Mouse (Mus musculus): ENCODE data around the gene Aip. TPM values are rescaled to one million over a fixed set of nuclear protein-coding genes. Genes with fewer than 3 reads are reported as not detected.

Gene Aip
- polyA plus RNA-seq, 1 experiment from 2014 or later, result 92.4 TPM

DNA sequence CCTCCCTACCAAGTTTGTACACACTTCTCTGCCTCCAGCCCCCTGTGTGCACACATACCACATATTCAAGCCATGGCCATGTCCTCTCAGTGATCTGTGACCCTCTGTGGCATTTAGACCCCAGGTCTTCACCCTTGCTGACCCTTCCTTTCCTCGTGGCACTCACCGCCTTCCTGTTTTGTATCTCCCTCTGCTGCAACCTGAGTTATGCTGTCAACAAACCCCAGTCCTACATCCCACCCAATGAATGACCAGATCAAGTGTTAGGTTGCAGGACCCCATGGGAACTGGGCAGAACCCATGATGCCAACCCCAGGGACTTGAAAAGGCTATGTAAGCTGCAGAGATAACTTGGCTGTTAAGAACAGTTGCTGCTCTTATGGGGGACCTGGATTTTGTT, 23.6 kb downstream of the Aip start:
- WGBS, result 88% methylated on average over 2 of the region's 2 CpGs
- Histone ChIP-seq H3K4me3 (peak overlapping the region; percentile 60), H3K4me1 (replicated peaks) (peaks cover 62% of the 10 kb centered on the region)

DNA sequence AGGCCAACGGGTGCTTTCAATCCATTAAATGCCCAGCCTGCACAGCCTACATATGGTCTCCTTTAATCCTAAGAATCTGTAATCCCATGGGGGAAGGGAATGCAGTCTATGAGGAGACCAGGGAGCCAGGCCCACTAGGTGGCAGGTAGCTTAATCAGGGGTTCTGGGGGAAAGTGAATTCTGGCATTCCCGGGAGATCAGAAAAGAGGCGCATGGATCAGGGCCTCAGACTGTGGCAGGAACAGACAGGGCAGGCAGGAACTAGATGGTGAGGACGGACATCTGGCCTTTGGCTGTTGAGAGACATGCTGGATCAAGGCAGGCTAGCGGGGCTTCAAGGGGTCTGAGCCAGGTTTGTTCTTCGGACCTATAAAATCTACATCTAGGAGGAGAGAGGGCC, 24.2 kb downstream of the Aip start:
- Histone ChIP-seq H3K27me3 (peaks cover 16% of the 10 kb centered on the region), H3K4me3 (peak overlapping the region; percentile 60), H3K9me3 (no peaks in the 10 kb centered on the region), H3K4me1 (replicated peaks) (peaks cover 63% of the 10 kb centered on the region), H3K27ac (replicated peaks) (peak overlapping the region; percentile 78; the same call in 1 of the 2 replicates), H3K36me3 (peaks cover 14% of the 10 kb centered on the region), H3K9ac (peak overlapping the region; percentile 80), H3K4me2 (peak overlapping the region; percentile 85)
- ATAC-seq (ENCODE audit: low read depth), result no peak
- 60% methylated on average over 6 of the region's 6 CpGs for WGBS

More for the DNA sequence above, 23.6 kb downstream of the Aip start:
- no peaks in the 10 kb centered on the region for H3K9me3 ChIP-seq
- H3K27ac ChIP-seq (replicated peaks), result no peak overlapping the region
- peaks cover 20% of the 10 kb centered on the region for H3K36me3 ChIP-seq
- peak overlapping the region; percentile 85 for H3K4me2 ChIP-seq
- ATAC-seq (ENCODE audit: low read depth), result no peak
- H3K9ac ChIP-seq, result no peak overlapping the region
- H3K27me3 ChIP-seq, result peaks cover 16% of the 10 kb centered on the region

DNA sequence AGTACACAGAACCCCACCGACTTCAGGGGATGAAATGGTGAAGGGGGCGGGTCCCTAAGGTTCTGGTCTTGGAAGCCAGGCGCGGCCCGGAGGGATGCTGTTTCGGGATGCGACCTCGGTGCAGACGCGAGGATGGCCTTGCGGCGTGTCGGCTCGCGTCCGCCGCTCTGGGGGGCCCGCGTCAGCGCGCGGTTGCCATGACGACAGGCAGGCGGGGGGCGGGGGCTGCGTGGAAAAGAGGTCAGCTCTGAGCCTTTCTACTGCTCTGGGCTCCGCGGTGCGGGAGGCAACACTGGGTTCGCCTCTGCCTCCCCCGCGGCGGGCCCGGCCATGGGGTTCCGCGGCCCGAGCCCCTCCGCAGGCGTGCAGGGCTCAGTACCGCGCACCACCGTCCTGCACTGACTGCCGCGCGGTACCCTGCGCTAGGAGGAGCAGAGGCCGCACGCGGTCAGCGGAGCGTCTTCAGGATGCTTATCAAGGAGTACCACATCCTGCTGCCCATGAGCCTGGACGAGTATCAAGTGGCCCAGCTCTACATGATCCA, 24.9 kb downstream of the Aip start:
- under 1% methylated on average over 52 of the region's 52 CpGs for WGBS
- Histone ChIP-seq H3K9me3 (no peaks in the 10 kb centered on the region), H3K4me1 (replicated peaks) (peaks cover 69% of the 10 kb centered on the region), H3K4me2 (peak overlapping the region; percentile 85), H3K4me3 (peak overlapping the region; percentile 60), H3K9ac (peak overlapping the region; percentile 80), H3K27ac (replicated peaks) (peak overlapping the region; percentile 78), H3K27me3 (peaks cover 16% of the 10 kb centered on the region), H3K36me3 (peaks cover 14% of the 10 kb centered on the region)
- 0 out of 2 replicates have a peak, but pooled peaks have one; percentile 3 for ATAC-seq (ENCODE audit: low read depth)

- Histone ChIP-seq H3K4me3 (peak within 1 kb of the TSS; percentile 60), H3K4me2 (peak within 1 kb of the TSS; percentile 85), H3K36me3 (peaks cover 7% of the 10 kb centered on the region; the same call in 1 of the 2 replicates), H3K27ac (replicated peaks) (peak within 1 kb of the TSS; percentile 78), H3K9me3 (no peaks in the 10 kb centered on the region), H3K27me3 (peaks cover 16% of the 10 kb centered on the region), H3K9ac (peak within 1 kb of the TSS; percentile 80), H3K4me1 (replicated peaks) (peaks cover 69% of the 10 kb centered on the region)
- no peak for ATAC-seq (ENCODE audit: low read depth)
- 1% methylated on average over 49 of the region's 53 CpGs for WGBS
Measured at GRCm38 (mm10) chr19:4099837-4100717, 25.6 kb downstream of the Aip start, which contains the start of gene Pitpnm1. Gene Pitpnm1 (plus strand): TSS chr19:4099998.

GRCm38 (mm10) chr19:4099056-4099455, 26.6 kb downstream of the Aip start:
- Histone ChIP-seq H3K9me3 (no peaks in the 10 kb centered on the region), H3K4me1 (replicated peaks) (peaks cover 62% of the 10 kb centered on the region), H3K27me3 (peaks cover 16% of the 10 kb centered on the region), H3K4me2 (peak overlapping the region; percentile 85), H3K4me3 (no peak overlapping the region), H3K9ac (0 out of 2 replicates have a peak overlapping the region, but pooled peaks have one; percentile 80), H3K36me3 (0 out of 2 replicates have a peak, but pooled peaks cover 4% of the 10 kb centered on the region), H3K27ac (replicated peaks) (no peak overlapping the region)
- ATAC-seq (ENCODE audit: low read depth), result no peak
- WGBS, result 16% methylated on average over 9 of the region's 9 CpGs

DNA sequence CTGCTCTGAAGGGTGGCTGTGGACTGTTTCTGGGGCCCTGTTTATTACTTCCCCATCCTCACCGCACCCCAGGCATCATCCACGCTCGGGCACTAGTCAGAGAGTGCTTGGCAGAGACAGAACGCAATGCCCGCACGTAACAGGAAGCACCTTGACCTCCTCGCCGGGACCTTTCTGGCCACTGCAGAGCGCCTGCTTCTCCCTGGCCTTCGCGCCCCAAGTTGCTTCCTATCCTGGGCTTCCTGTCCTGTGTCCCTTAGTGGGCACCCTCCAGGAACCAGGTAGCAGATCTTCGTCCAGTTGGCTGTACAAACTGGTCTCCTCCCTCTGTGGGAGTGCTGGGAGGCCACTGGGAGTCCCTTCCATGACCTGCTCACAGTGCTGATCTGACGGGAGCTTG, 27.2 kb downstream of the Aip start:
- H3K27ac ChIP-seq (replicated peaks), result no peak overlapping the region

GRCm38 (mm10) chr19:4097441-4097825, 28.2 kb downstream of the Aip start:
- ATAC-seq (ENCODE audit: low read depth), result no peak; the same call in 1 of the 2 replicates
- Histone ChIP-seq H3K4me3 (peak overlapping the region; percentile 69), H3K4me2 (peak overlapping the region; percentile 85), H3K27ac (replicated peaks) (peak overlapping the region; percentile 88), H3K4me1 (replicated peaks) (peaks cover 59% of the 10 kb centered on the region), H3K36me3 (no peaks in the 10 kb centered on the region), H3K9ac (peak overlapping the region; percentile 70), H3K27me3 (peaks cover 12% of the 10 kb centered on the region), H3K9me3 (no peaks in the 10 kb centered on the region)
- 2% methylated on average over 21 of the region's 21 CpGs for WGBS

More for the DNA sequence above, 27.2 kb downstream of the Aip start:
- Histone ChIP-seq H3K4me1 (replicated peaks) (peaks cover 62% of the 10 kb centered on the region), H3K27me3 (peaks cover 15% of the 10 kb centered on the region), H3K4me3 (no peak overlapping the region), H3K9me3 (no peaks in the 10 kb centered on the region), H3K36me3 (0 out of 2 replicates have a peak, but pooled peaks cover 3% of the 10 kb centered on the region), H3K9ac (peak overlapping the region; percentile 70; the same call in 1 of the 2 replicates), H3K4me2 (peak overlapping the region; percentile 85; the same call in 1 of the 2 replicates)
- no peak for ATAC-seq (ENCODE audit: low read depth)
- 93% methylated on average over 13 of the region's 13 CpGs for WGBS

GRCm38 (mm10) chr19:4096642-4097440, 28.8 kb downstream of the Aip start, which contains the start of gene Cdk2ap2:
Gene Cdk2ap2 (plus strand): TSS chr19:4097182.
- Histone ChIP-seq H3K9ac (peak within 1 kb of the TSS; percentile 70), H3K36me3 (no peaks in the 10 kb centered on the region), H3K9me3 (no peaks in the 10 kb centered on the region), H3K27me3 (peaks cover 8% of the 10 kb centered on the region), H3K27ac (replicated peaks) (peak within 1 kb of the TSS; percentile 88), H3K4me1 (replicated peaks) (peaks cover 53% of the 10 kb centered on the region), H3K4me2 (peak within 1 kb of the TSS; percentile 85), H3K4me3 (peak within 1 kb of the TSS; percentile 69)
- peak; percentile 94 for ATAC-seq (ENCODE audit: low read depth)
- WGBS, result under 1% methylated on average over 65 of the region's 65 CpGs

- H3K4me2 ChIP-seq, result peak overlapping the region; percentile 85
- H3K9ac ChIP-seq, result no peak overlapping the region
- H3K36me3 ChIP-seq, result no peaks in the 10 kb centered on the region
- H3K27ac ChIP-seq (replicated peaks), result 0 out of 2 replicates have a peak overlapping the region, but pooled peaks have one; percentile 88
- no peak overlapping the region for H3K4me3 ChIP-seq
- ATAC-seq (ENCODE audit: low read depth), result no peak
- no peaks in the 10 kb centered on the region; the same call in 1 of the 2 replicates for H3K27me3 ChIP-seq
- WGBS, result 62% methylated on average over 3 of the region's 3 CpGs
- H3K4me1 ChIP-seq (replicated peaks), result peaks cover 43% of the 10 kb centered on the region
- H3K9me3 ChIP-seq, result no peaks in the 10 kb centered on the region
Measured at GRCm38 (mm10) chr19:4095802-4096201, 29.9 kb downstream of the Aip start.

DNA sequence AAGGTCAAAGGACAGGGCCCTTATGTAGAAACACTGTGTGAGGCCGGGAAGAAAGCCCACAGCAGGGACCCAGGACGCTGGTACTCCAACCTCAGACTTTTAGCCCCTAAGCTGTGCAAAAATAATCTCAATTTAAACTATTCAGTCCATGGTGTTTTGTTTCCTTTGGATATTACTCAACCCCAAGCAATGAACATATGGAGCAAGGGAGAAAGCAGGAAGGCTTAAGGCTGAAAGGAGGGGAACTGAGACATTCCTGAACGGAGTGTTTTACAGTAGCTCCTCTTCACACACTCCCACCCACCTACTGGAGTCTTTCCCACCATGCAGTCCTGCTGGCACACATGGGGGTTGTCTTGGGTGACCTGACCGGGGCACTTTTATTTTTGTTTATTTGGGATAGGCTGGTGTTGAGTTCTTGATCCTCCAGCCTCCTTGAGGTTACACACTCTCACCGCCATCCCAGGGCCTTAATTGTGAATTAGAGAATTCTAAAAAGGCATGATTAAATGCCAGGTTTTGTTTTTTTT, 30.8 kb downstream of the Aip start:
- Histone ChIP-seq H3K9me3 (no peaks in the 10 kb centered on the region), H3K27me3 (no peaks in the 10 kb centered on the region; the same call in 1 of the 2 replicates), H3K4me3 (no peak overlapping the region), H3K36me3 (no peaks in the 10 kb centered on the region), H3K9ac (no peak overlapping the region), H3K27ac (replicated peaks) (no peak overlapping the region), H3K4me1 (replicated peaks) (peaks cover 33% of the 10 kb centered on the region), H3K4me2 (no peak overlapping the region)
- ATAC-seq (ENCODE audit: low read depth), result no peak
- WGBS, result 83% methylated on average over 5 of the region's 5 CpGs

GRCm38 (mm10) chr19:4094348-4094747, 31.3 kb downstream of the Aip start:
- 82% methylated on average over 3 of the region's 3 CpGs for WGBS
- Histone ChIP-seq H3K4me1 (replicated peaks) (peaks cover 28% of the 10 kb centered on the region), H3K9ac (no peak overlapping the region), H3K9me3 (no peaks in the 10 kb centered on the region), H3K4me2 (no peak overlapping the region), H3K27ac (replicated peaks) (no peak overlapping the region), H3K36me3 (no peaks in the 10 kb centered on the region), H3K27me3 (no peaks in the 10 kb centered on the region; the same call in 1 of the 2 replicates), H3K4me3 (no peak overlapping the region)
- ATAC-seq (ENCODE audit: low read depth), result no peak
